Mouse (Mus musculus) embryonic facial prominence, embryonic 14.5 days (tissue): Measurements from ENCODE around the gene Gpcpd1. TPM values are rescaled to one million over a fixed set of nuclear protein-coding genes. Genes with fewer than 3 reads are reported as not detected.
A peak's percentile ranks its signal among the peaks of the same experiment; 100 is the strongest.

ENCODE experiments used
- ATAC-seq: fragments of 200-750 bp; cut with Nextera tagmentation; 2 replicates; pipeline ENCODE4 v1.8.0; 2017; ENCODE audit warnings: low read depth, moderate number of reproducible peaks, moderate TSS enrichment
- DNase-seq: peaks from one replicate; pipeline ENCODE4 v3.0.0-alpha.2; 2015; ENCODE audit warnings: low spot score
- H3K27ac ChIP-seq: fragments of 300-500 bp; sonication (generic); replicated peaks from 2 replicates; pipeline ENCODE4 v1.5.1; 2014; ENCODE audit warnings: low read depth, mild to moderate bottlenecking, low read length, moderate library complexity
- H3K27me3 ChIP-seq: fragments of 300-500 bp; sonication (generic); replicated peaks from 2 replicates; pipeline ENCODE4 v1.6.1; 2014; ENCODE audit warnings: low read length; ENCODE audit not compliant: control insufficient read depth, insufficient read depth
- H3K36me3 ChIP-seq: fragments of 300-500 bp; sonication (generic); 2 replicates; pipeline ENCODE4 v1.6.1; 2014; ENCODE audit warnings: low read length, mixed read lengths; ENCODE audit not compliant: control insufficient read depth, insufficient read depth
- H3K4me1 ChIP-seq: fragments of 300-500 bp; sonication (generic); 2 replicates; pipeline ENCODE4 v1.6.1; 2014; ENCODE audit warnings: antibody characterized with exemption, low read length; ENCODE audit not compliant: control insufficient read depth, insufficient read depth
- H3K4me2 ChIP-seq: fragments of 300-500 bp; sonication (generic); 2 replicates; pipeline ENCODE4 v1.6.1; 2014; ENCODE audit warnings: low read depth, mild to moderate bottlenecking, low read length, moderate library complexity, mixed read lengths
- H3K4me3 ChIP-seq: fragments of 300-500 bp; sonication (generic); 2 replicates; pipeline ENCODE4 v1.5.1; 2014; ENCODE audit warnings: low read depth, mild to moderate bottlenecking, low read length
- H3K9ac ChIP-seq: fragments of 300-500 bp; sonication (generic); 2 replicates; pipeline ENCODE4 v1.6.1; 2014; ENCODE audit warnings: low read depth, mild to moderate bottlenecking, low read length, moderate library complexity, mixed read lengths
- H3K9me3 ChIP-seq: fragments of 300-500 bp; sonication (generic); 2 replicates; pipeline ENCODE4 v1.6.1; 2016; ENCODE audit warnings: low read length; ENCODE audit not compliant: control insufficient read depth
- WGBS: fragments of 180-500 bp; shearing (Covaris S2); extraction: QIAGEN DNeasy Blood & Tissue Kit; methylation state at CpG from one replicate; pipeline ENCODE4 v1.1.7; 2014; 5-methylcytosine and 5-hydroxymethylcytosine counted together
- polyA plus RNA-seq: library from polyadenylated mRNA; unstranded; fragments of >200 nt; fragmentation: Nextera tagmentation; extraction: Ambion mirVana; gene quantifications from 2 replicates; pipeline ENCODE4 v1.2.1, GENCODE M21; 2014

Gpcpd1 gene
- polyA plus RNA-seq, 1 experiment from 2014 or later, result 40.4 TPM

GRCm38 (mm10) chr2:132512977-132513351 lies 74.6 kb downstream of the Gpcpd1 start:
- no peak overlapping the region for H3K9ac ChIP-seq
- H3K9me3 ChIP-seq, result no peaks in the 10 kb centered on the region
- no peaks in the 10 kb centered on the region; the same call in 1 of the 2 replicates for H3K27me3 ChIP-seq
- no peaks in the 10 kb centered on the region for H3K36me3 ChIP-seq
- DNase-seq (no peak), ATAC-seq (no peak)
- no peak overlapping the region for H3K27ac ChIP-seq
- H3K4me2 ChIP-seq, result peak overlapping the region; percentile 33; the same call in 1 of the 2 replicates
- H3K4me1 ChIP-seq, result no peaks in the 10 kb centered on the region
- H3K4me3 ChIP-seq, result no peak overlapping the region
- 58% methylated on average over 11 of the region's 11 CpGs for WGBS

- peak overlapping the region; percentile 33; the same call in 1 of the 2 replicates for H3K4me2 ChIP-seq
- H3K9ac ChIP-seq, result no peak overlapping the region
- H3K36me3 ChIP-seq, result no peaks in the 10 kb centered on the region
- ATAC-seq, result no peak
- no peak for DNase-seq
- WGBS, result 36% methylated on average over 18 of the region's 19 CpGs
- no peaks in the 10 kb centered on the region for H3K9me3 ChIP-seq
- H3K27me3 ChIP-seq, result no peaks in the 10 kb centered on the region; the same call in 1 of the 2 replicates
- no peak overlapping the region for H3K27ac ChIP-seq
- no peak overlapping the region for H3K4me3 ChIP-seq
- peaks cover 3% of the 10 kb centered on the region; the same call in 1 of the 2 replicates for H3K4me1 ChIP-seq
These were observed 75.2 kb downstream of the Gpcpd1 start for GRCm38 (mm10) chr2:132512051-132512976.

GRCm38 (mm10) chr2:132511011-132511818 lies 76.3 kb downstream of the Gpcpd1 start:
- Histone ChIP-seq H3K27ac (no peak overlapping the region), H3K4me3 (no peak overlapping the region), H3K36me3 (no peaks in the 10 kb centered on the region), H3K9me3 (no peaks in the 10 kb centered on the region), H3K9ac (no peak overlapping the region), H3K4me2 (no peak overlapping the region), H3K4me1 (peaks cover 9% of the 10 kb centered on the region; the same call in 1 of the 2 replicates), H3K27me3 (no peaks in the 10 kb centered on the region; the same call in 1 of the 2 replicates)
- WGBS, result 89% methylated on average over 5 of the region's 7 CpGs
- ATAC-seq (no peak), DNase-seq (no peak)

DNA sequence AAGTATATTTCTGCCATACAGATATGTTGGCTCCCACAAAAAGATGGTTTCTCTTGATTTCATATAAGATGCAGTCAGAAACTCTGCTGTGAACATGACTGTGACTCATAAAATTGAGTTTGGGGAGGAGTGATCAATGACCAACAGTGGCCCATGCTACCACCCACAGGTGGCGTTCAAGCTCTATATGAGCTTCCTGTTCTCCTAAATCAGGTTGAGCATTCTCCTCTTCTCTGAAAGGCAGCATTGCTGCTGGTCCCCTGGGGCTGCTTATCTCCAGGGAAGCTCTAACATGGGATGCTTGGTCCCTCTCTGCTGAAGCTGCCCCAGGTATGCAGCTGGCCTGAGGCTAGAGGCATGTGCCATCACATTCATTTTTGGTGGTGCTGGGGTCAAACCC lies 77.8 kb downstream of the Gpcpd1 start:
- DNase-seq (no peak), ATAC-seq (no peak)
- 86% methylated on average over 1 of the region's 1 CpGs for WGBS
- Histone ChIP-seq H3K4me3 (no peak overlapping the region), H3K36me3 (no peaks in the 10 kb centered on the region), H3K27ac (no peak overlapping the region), H3K4me2 (no peak overlapping the region), H3K27me3 (no peaks in the 10 kb centered on the region; the same call in 1 of the 2 replicates), H3K9ac (no peak overlapping the region), H3K4me1 (peaks cover 9% of the 10 kb centered on the region; the same call in 1 of the 2 replicates), H3K9me3 (no peaks in the 10 kb centered on the region)

DNA sequence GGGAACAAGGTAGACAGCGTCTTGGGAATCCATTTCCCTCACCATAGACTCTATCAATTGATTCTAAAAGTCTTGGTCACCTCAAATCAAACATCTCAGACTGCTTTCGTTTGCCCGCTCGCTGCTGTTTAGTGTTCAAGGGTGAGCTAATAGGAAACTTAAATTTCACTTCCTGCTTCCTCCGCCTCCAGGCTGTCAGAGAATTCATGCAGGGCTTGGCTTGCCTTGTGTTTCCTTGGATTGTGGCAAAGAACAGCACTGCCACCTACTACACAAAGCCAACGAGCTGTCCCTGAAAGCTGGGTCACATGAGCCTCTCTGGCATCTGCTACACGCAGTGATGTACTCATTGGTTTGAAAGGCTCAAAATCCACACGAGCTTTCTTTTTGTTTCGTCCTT lies 78.3 kb downstream of the Gpcpd1 start:
- 73% methylated on average over 9 of the region's 9 CpGs for whole genome bisulfite sequencing
- DNase-seq, result no peak
- ATAC-seq, result no peak
- H3K36me3 ChIP-seq, result no peaks in the 10 kb centered on the region
- H3K9me3 ChIP-seq, result no peaks in the 10 kb centered on the region
- no peak overlapping the region for H3K4me3 ChIP-seq
- H3K27me3 ChIP-seq, result no peaks in the 10 kb centered on the region
- no peak overlapping the region for H3K4me2 ChIP-seq
- no peak overlapping the region for H3K9ac ChIP-seq
- H3K27ac ChIP-seq, result no peak overlapping the region
- peaks cover 9% of the 10 kb centered on the region; the same call in 1 of the 2 replicates for H3K4me1 ChIP-seq

- ATAC-seq (no peak), DNase-seq (no peak)
- H3K4me3 ChIP-seq, result 0 out of 2 replicates have a peak overlapping the region, but pooled peaks have one; percentile 5
- H3K27me3 ChIP-seq, result no peaks in the 10 kb centered on the region
- H3K27ac ChIP-seq, result no peak overlapping the region
- H3K36me3 ChIP-seq, result no peaks in the 10 kb centered on the region
- 42% methylated on average over 6 of the region's 6 CpGs for WGBS
- no peak overlapping the region for H3K9ac ChIP-seq
- peaks cover 9% of the 10 kb centered on the region; the same call in 1 of the 2 replicates for H3K4me1 ChIP-seq
- H3K4me2 ChIP-seq, result peak overlapping the region; percentile 28; the same call in 1 of the 2 replicates
- no peaks in the 10 kb centered on the region for H3K9me3 ChIP-seq
These were observed 80.0 kb downstream of the Gpcpd1 start for GRCm38 (mm10) chr2:132507521-132507920.

- H3K36me3 ChIP-seq, result no peaks in the 10 kb centered on the region
- DNase-seq, result peak; percentile 43
- no peaks in the 10 kb centered on the region for H3K27me3 ChIP-seq
- no peak overlapping the region for H3K9ac ChIP-seq
- no peaks in the 10 kb centered on the region for H3K9me3 ChIP-seq
- H3K4me2 ChIP-seq, result peak overlapping the region; percentile 28; the same call in 1 of the 2 replicates
- no peak for ATAC-seq
- 21% methylated on average over 14 of the region's 14 CpGs for WGBS
- 0 out of 2 replicates have a peak overlapping the region, but pooled peaks have one; percentile 5 for H3K4me3 ChIP-seq
- peaks cover 9% of the 10 kb centered on the region; the same call in 1 of the 2 replicates for H3K4me1 ChIP-seq
- no peak overlapping the region for H3K27ac ChIP-seq
These were observed 80.4 kb downstream of the Gpcpd1 start for GRCm38 (mm10) chr2:132507091-132507490.

DNA sequence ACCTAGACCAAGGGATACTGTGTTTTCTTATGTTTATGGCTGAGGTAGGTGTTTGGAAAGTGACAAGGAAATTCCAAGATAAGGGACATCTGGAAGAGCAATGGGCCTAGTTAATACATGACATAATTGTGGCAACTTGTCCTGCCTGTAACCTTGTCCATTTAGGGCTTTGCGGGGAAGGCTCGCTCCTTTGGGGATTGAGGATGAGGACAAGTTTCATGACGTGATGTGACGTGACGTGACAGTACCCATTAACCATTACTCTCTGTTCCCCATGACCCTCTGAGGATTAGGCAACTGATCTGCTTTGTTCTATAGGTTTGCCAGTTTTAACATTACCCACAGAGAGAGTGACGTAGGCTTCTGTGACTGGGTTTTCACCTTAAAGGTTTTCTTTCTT lies 81.7 kb downstream of the Gpcpd1 start:
- Histone ChIP-seq H3K4me1 (peaks cover 9% of the 10 kb centered on the region; the same call in 1 of the 2 replicates), H3K36me3 (no peaks in the 10 kb centered on the region), H3K4me2 (no peak overlapping the region), H3K4me3 (no peak overlapping the region), H3K27ac (no peak overlapping the region), H3K9me3 (no peaks in the 10 kb centered on the region), H3K27me3 (no peaks in the 10 kb centered on the region), H3K9ac (no peak overlapping the region)
- no peak for ATAC-seq
- WGBS, result 82% methylated on average over 6 of the region's 6 CpGs
- no peak for DNase-seq
